Mouse (Mus musculus) limb, embryonic 12.5 days (tissue): ENCODE measurements at regions not wholly inside any gene's neighbourhood (a gene's known extent, or its start where the extent isn't known, plus 50 kb on each side); places are given as distances from the start of the nearest gene placed in this dataset.
A peak's percentile ranks its signal among the peaks of the same experiment; 100 is the strongest.

Experiments used
- ATAC-seq: fragments of 200-750 bp; cut with Nextera tagmentation; 2 replicates; pipeline ENCODE4 v1.8.0; 2017; ENCODE audit warnings: low read depth, moderate TSS enrichment; ENCODE audit not compliant: insufficient number of reproducible peaks, insufficient read depth, low FRiP score, low TSS enrichment
- H3K27ac ChIP-seq: fragments of 300-500 bp; sonication (generic); 2 replicates; pipeline ENCODE4 v1.5.1; 2016; ENCODE audit warnings: mild to moderate bottlenecking, moderate library complexity
- H3K27me3 ChIP-seq: fragments of 300-500 bp; sonication (generic); 2 replicates; pipeline ENCODE4 v1.6.1; 2016; ENCODE audit warnings: mild to moderate bottlenecking, moderate library complexity
- H3K36me3 ChIP-seq: fragments of 300-500 bp; sonication (generic); 2 replicates; pipeline ENCODE4 v1.6.1; 2016; ENCODE audit warnings: mild to moderate bottlenecking, moderate library complexity
- H3K4me1 ChIP-seq: fragments of 300-500 bp; sonication (generic); replicated peaks from 2 replicates; pipeline ENCODE4 v1.6.1; 2016
- H3K4me2 ChIP-seq: fragments of 300-500 bp; sonication (generic); 2 replicates; pipeline ENCODE4 v1.6.1; 2016; ENCODE audit warnings: mild to moderate bottlenecking, moderate library complexity
- H3K4me3 ChIP-seq: fragments of 300-500 bp; sonication (generic); replicated peaks from 2 replicates; pipeline ENCODE4 v1.5.1; 2016; ENCODE audit warnings: mild to moderate bottlenecking
- H3K9ac ChIP-seq: fragments of 300-500 bp; sonication (generic); replicated peaks from 2 replicates; pipeline ENCODE4 v1.6.1; 2016; ENCODE audit warnings: mild to moderate bottlenecking, moderate library complexity
- H3K9me3 ChIP-seq: fragments of 300-500 bp; sonication (generic); 2 replicates; pipeline ENCODE4 v1.6.1; 2016; ENCODE audit warnings: mild to moderate bottlenecking, moderate library complexity
- WGBS: fragments of 180-500 bp; shearing (Covaris S2); methylation state at CpG from one replicate; pipeline ENCODE4 v1.1.7; 2016; 5-methylcytosine and 5-hydroxymethylcytosine counted together

DNA sequence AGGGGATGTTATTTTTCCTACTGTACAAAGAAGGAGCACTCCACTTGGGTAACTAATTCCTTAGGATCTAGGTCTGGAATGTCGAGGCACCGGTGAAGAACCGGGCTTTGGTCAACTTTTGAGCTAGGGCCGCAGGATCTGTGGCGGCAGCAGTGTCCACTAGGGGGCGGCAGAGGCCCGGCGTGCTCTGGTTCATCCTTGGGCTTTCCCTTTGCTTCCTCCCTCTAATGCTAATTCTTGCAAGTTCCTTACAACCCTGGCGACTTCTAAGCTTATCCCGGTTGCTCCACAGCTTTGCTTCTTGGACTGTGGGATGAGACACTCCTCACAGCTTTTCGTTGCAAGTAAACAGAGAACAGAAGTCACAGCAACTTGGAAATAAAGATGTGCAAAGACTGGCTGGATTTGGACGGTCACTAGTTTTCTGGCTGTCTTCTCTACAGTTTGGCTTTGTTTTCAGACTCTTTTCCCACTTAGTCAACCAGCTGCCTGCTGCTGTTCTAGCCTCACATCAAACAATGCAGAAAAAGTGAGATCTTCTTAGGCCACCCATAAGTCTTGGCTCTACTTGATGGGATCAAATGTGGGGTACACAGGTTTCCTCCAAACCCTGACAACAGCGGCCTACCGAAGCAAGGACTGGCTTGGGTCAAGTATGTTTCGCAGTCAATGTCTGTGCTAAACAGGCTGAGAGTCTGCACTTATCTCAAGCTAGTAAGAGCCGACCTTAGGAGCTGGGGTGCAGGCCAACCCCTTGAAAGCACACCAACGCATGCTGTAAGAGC, 51.2 kb upstream of the Tmem72 start:
- Histone ChIP-seq H3K4me3 (no peak overlapping the region), H3K4me1 (no peaks in the 10 kb centered on the region), H3K4me2 (no peak overlapping the region), H3K27ac (no peak overlapping the region), H3K9me3 (no peaks in the 10 kb centered on the region), H3K27me3 (peaks cover 8% of the 10 kb centered on the region; the same call in 1 of the 2 replicates), H3K9ac (no peak overlapping the region), H3K36me3 (no peaks in the 10 kb centered on the region)
- 37% methylated on average over 17 of the region's 17 CpGs for WGBS
- ATAC-seq, result no peak

DNA sequence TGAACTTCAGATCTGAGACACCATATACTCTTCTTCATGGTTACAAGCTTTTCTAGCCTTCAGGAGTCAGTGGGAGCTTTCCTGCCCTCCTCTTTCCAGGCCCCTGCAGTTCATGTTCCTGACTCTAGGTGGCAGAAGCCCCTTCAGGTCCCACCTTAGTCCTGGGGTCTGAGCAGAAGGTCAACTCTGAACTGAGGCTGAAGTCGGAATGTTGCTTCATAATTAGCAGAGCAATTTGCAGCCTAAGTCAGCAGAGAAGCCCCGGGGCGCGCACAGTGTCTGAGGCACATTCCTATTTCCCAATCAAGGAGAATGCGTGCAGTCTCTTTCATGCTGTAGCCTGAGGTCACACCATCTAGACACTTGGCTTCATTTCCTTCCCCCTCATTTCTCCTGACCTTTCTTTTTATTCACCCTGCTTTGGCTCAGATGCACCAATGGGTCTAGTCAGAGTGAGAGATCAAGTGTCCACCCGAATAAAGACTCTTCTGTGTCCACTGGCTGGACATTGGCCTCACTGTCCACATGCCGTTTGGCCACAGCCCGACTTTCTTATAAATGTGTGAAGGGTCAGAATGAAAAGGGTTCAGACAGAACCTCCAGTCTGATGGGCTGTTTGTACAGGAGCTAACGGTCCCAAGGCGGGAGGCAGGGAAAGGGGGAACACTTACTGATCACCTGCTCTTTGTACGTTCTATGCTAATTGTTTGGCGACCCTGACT, 58.4 kb upstream of the Tmem72 start:
- no peak overlapping the region for H3K4me2 ChIP-seq
- peak; percentile 20; the same call in 1 of the 2 replicates for ATAC-seq
- H3K9ac ChIP-seq, result no peak overlapping the region
- H3K36me3 ChIP-seq, result no peaks in the 10 kb centered on the region
- H3K9me3 ChIP-seq, result no peaks in the 10 kb centered on the region
- 64% methylated on average over 12 of the region's 12 CpGs for WGBS
- 0 out of 2 replicates have a peak, but pooled peaks cover 6% of the 10 kb centered on the region for H3K4me1 ChIP-seq
- H3K27me3 ChIP-seq, result no peaks in the 10 kb centered on the region
- no peak overlapping the region for H3K4me3 ChIP-seq
- H3K27ac ChIP-seq, result no peak overlapping the region

GRCm38 (mm10) chr6:116786553-116787335, 70.0 kb upstream of the Tmem72 start:
- Histone ChIP-seq H3K4me1 (no peaks in the 10 kb centered on the region), H3K9me3 (no peaks in the 10 kb centered on the region), H3K27ac (no peak overlapping the region), H3K36me3 (no peaks in the 10 kb centered on the region), H3K9ac (no peak overlapping the region), H3K4me3 (no peak overlapping the region), H3K4me2 (no peak overlapping the region), H3K27me3 (no peaks in the 10 kb centered on the region)
- ATAC-seq, result no peak
- 72% methylated on average over 3 of the region's 3 CpGs for WGBS

DNA sequence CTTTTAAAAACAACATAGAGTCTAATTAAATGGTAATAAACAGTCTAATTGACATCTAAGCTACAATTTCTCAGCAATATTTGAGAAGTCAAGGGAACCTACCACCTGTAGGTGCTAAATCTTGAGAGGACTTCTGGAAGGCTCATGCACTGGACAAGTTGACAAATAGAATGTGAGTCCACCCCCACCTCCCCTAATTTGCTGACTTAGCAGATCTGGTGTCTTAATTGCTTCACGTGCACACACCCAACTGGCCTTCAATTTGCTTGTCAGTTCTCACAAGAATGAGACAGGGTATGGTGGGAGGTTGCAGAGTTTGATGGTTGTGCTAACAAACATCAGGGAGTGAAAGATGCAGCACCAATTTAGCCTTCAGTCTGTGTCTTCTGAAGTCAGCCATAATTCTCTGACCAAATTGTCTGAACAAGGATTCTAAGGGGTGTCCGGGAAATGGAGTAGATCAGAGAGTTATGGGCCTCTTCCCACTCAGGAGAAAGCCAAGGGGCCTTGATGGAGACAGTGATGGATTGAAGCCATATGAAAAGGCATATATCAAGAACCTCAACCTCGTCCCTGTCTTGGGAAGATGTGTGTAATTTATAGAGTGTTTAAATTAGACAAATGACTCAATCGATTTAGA, 76.7 kb upstream of the Tmem72 start:
- 0 out of 2 replicates have a peak, but pooled peaks cover 7% of the 10 kb centered on the region for H3K4me1 ChIP-seq
- H3K27ac ChIP-seq, result no peak overlapping the region
- H3K4me3 ChIP-seq, result no peak overlapping the region
- ATAC-seq, result no peak
- no peaks in the 10 kb centered on the region for H3K27me3 ChIP-seq
- H3K4me2 ChIP-seq, result no peak overlapping the region
- no peaks in the 10 kb centered on the region for H3K36me3 ChIP-seq
- 6% methylated on average over 4 of the region's 4 CpGs for WGBS
- no peaks in the 10 kb centered on the region for H3K9me3 ChIP-seq
- H3K9ac ChIP-seq, result no peak overlapping the region

DNA sequence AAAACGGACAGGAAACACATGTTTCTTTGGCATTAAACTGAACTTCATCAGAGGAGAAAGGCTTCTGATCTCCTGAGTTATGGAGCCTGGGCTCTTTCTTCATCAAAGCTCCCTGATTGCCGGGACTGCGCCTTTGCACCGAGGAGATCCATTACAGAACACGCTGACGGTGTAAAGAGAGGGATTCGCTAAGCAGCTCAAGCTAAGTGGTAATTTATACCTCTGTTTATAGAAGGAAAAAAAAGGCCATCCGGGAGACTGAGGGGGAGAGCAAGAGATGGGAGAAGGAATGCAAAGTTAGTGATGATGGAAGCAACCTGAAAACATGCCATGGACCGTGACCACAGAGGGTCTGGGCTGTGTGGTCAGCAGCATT, 77.2 kb upstream of the Tmem72 start:
- WGBS, result 11% methylated on average over 9 of the region's 9 CpGs
- H3K4me3 ChIP-seq, result no peak overlapping the region
- H3K4me2 ChIP-seq, result no peak overlapping the region
- H3K4me1 ChIP-seq, result 0 out of 2 replicates have a peak, but pooled peaks cover 7% of the 10 kb centered on the region
- H3K27ac ChIP-seq, result no peak overlapping the region
- H3K9ac ChIP-seq, result no peak overlapping the region
- no peak for ATAC-seq
- H3K27me3 ChIP-seq, result no peaks in the 10 kb centered on the region
- no peaks in the 10 kb centered on the region for H3K36me3 ChIP-seq
- no peaks in the 10 kb centered on the region for H3K9me3 ChIP-seq

DNA sequence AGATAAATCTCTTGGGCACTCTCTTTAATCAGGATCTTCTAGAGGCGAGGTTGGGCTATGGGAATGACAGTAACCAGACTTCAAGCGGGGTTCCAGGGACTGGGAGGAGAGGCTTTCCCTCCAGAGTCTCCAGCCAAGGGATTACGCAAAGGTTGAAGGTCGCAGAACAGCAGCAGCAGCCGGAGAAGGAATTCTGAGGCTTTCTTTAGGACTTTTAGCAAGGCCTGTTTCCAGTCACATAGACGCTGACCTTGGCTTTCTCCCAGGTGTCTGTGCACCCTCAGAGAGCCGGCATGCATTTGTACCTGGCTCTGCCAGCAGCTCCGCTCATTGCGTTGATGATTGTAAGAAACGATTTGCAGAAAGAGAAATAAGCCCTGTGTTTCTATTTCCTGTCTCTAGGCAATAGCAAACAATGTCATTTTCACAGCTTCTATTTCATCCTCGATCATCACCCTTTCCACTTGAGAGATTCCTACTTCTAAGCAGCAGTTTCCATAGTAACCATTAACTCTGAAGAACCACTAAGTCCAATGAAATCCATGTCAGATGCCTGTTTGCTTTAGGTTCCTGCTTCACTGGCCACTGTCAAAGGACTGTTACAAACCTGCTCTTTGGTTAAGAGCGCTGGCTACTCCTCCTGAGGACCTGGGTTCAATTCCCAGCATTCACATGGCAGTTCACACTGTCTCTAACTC, 104.7 kb upstream of the Tmem72 start:
- no peak overlapping the region for H3K4me2 ChIP-seq
- no peaks in the 10 kb centered on the region for H3K27me3 ChIP-seq
- no peak overlapping the region for H3K4me3 ChIP-seq
- no peaks in the 10 kb centered on the region for H3K9me3 ChIP-seq
- H3K27ac ChIP-seq, result no peak overlapping the region
- no peak overlapping the region for H3K9ac ChIP-seq
- peaks cover 11% of the 10 kb centered on the region; the same call in 1 of the 2 replicates for H3K4me1 ChIP-seq
- no peaks in the 10 kb centered on the region for H3K36me3 ChIP-seq
- no peak for ATAC-seq
- 57% methylated on average over 12 of the region's 12 CpGs for WGBS

DNA sequence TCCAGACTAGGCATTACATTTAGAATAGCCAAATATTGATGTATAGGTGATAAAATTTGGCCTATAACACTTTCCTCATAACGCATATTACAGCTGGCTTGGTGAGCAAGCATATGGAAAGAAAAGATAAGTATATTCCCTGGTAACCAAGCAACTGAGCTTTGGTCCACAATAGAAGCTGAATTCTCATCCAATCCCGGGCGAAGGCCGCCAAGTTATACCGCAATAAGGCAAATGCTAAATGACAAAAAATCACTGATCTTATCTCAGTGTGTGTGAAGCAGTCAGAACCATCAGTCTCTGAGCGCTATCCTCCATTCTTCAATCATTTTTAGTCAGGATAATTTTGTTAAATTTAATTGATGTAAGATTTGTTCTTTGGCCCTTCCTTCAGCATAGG, 105.9 kb upstream of the Tmem72 start:
- Histone ChIP-seq H3K4me2 (no peak overlapping the region), H3K36me3 (no peaks in the 10 kb centered on the region), H3K27me3 (no peaks in the 10 kb centered on the region), H3K9ac (no peak overlapping the region), H3K27ac (no peak overlapping the region), H3K9me3 (no peaks in the 10 kb centered on the region), H3K4me1 (peaks cover 11% of the 10 kb centered on the region; the same call in 1 of the 2 replicates), H3K4me3 (no peak overlapping the region)
- ATAC-seq, result no peak
- WGBS, result 98% methylated on average over 6 of the region's 6 CpGs

DNA sequence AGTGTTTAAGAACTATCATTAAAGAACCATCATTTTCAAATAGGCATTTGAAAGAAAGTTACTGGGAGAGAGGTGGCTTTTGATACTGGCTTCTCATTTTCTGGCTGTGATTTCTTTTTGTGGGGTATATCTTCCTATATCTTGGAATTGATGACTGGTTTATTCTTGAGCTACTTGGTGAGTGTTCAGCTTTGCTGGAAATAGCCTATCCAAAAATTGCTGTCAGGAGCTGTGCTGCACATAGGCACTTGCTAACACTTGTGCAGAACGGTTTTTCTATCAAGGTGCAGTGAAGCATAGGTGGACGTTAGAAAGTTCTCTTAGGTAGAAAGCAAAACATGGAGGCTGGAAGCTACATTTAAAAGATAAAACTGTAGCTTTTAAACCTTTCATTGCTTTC, 108.9 kb upstream of the Tmem72 start:
- Histone ChIP-seq H3K36me3 (no peaks in the 10 kb centered on the region), H3K4me3 (no peak overlapping the region), H3K4me1 (peaks cover 5% of the 10 kb centered on the region; the same call in 1 of the 2 replicates), H3K9ac (no peak overlapping the region), H3K27me3 (no peaks in the 10 kb centered on the region), H3K27ac (no peak overlapping the region), H3K9me3 (no peaks in the 10 kb centered on the region), H3K4me2 (no peak overlapping the region)
- 86% methylated on average over 2 of the region's 2 CpGs for WGBS
- ATAC-seq, result no peak

GRCm38 (mm10) chr6:116829341-116829740, 112.6 kb upstream of the Tmem72 start:
- no peak for ATAC-seq
- H3K27me3 ChIP-seq, result no peaks in the 10 kb centered on the region
- no peaks in the 10 kb centered on the region for H3K36me3 ChIP-seq
- no peak overlapping the region for H3K4me3 ChIP-seq
- H3K4me1 ChIP-seq, result no peaks in the 10 kb centered on the region
- no peak overlapping the region for H3K4me2 ChIP-seq
- H3K9me3 ChIP-seq, result no peaks in the 10 kb centered on the region
- 55% methylated on average over 2 of the region's 2 CpGs for WGBS
- no peak overlapping the region for H3K9ac ChIP-seq
- no peak overlapping the region for H3K27ac ChIP-seq

DNA sequence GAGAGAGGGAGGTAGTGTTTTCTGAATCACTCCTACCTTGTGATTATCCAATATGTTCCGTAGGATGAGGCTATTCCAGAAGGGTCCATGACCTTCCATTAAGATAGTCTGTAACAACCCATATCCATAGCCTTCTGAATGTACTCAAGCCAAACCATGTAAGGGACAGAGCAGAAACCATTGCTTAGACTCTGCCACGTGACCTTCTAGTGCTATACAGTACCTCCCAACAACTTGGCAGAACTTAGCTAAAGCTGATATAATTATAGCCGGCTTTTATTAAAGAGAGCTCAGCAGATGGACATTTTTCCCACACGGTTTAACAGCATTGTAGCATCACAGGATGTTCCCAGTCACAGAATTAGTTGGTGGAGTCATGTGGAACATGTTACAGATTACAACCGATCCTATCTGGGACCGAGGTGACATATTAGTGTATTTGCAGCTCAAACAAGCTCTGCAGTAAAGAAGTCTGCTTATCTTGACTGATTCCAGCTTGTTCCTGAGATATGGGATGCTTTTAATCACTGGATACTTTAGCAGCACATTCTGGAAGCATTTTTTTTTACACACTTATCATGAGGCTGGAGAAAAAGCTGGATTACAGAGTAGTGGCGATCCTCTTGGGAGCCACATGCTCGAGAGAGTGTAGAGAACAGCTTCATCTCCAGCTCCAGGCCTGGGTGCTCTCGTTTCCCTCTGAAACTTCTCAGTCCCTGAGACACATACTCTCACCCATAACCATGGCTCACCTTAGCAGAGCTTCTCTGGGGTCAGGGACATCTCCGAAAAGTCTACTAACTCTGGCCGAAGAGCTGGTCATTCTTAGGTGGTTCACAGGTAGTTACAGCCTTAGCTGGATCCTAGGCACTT, 129.5 kb upstream of the Tmem72 start:
- Histone ChIP-seq H3K27me3 (no peaks in the 10 kb centered on the region; the same call in 1 of the 2 replicates), H3K9me3 (no peaks in the 10 kb centered on the region), H3K36me3 (no peaks in the 10 kb centered on the region), H3K4me2 (no peak overlapping the region), H3K27ac (no peak overlapping the region), H3K9ac (no peak overlapping the region), H3K4me1 (no peaks in the 10 kb centered on the region), H3K4me3 (no peak overlapping the region)
- no peak for ATAC-seq
- WGBS, result 85% methylated on average over 11 of the region's 11 CpGs
